Mouse (Mus musculus): ENCODE results near the gene Nalcn. TPM values are rescaled to one million over a fixed set of nuclear protein-coding genes. Genes with fewer than 3 reads are reported as not detected.
A peak's percentile ranks its signal among the peaks of the same experiment; 100 is the strongest.

The Nalcn gene
- polyA plus RNA-seq, 1 experiment: 15.7 TPM

GRCm38 (mm10) chr14:123312371-123312770, 314.6 kb downstream of the Nalcn start:
- no peak for DNase-seq (ENCODE audit: low read depth)
- TF ChIP-seq POLR2A (IDR thresholded peaks at IDR 0.05; ENCODE audit: borderline replicate concordance, extremely low read depth, insufficient read depth, insufficient read length, poor library complexity, severe bottlenecking) (no peak), CTCF (IDR thresholded peaks at IDR 0.05; ENCODE audit: borderline replicate concordance, extremely low read depth, insufficient read depth, insufficient read length) (no peak)

DNA sequence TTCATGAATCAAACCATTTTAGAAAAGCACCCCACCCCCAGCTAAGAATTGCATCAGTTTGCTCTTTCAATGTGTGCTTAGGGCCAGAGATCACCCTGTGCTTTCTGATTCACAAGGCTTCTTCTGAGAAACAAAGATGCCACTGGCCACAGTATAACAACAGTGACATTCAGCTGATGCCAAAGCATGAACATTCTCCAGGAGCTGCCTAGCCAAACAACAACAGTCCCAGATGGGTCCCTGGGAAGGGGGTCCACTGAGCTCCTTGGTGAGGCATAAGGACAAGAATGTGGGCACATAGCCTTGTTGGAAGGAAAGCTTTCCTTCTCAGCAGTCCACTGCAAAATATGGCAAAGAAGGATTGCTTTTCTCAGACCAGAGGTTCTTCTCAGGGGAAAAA, 330.9 kb downstream of the Nalcn start:
- TF ChIP-seq POLR2A (IDR thresholded peaks at IDR 0.05; ENCODE audit: borderline replicate concordance, extremely low read depth, insufficient read depth, insufficient read length, poor library complexity, severe bottlenecking): no peak
- TF ChIP-seq CTCF (IDR thresholded peaks at IDR 0.05; ENCODE audit: borderline replicate concordance, extremely low read depth, insufficient read depth, insufficient read length): no peak
- DNase-seq (ENCODE audit: low read depth): peak; percentile 13

DNA sequence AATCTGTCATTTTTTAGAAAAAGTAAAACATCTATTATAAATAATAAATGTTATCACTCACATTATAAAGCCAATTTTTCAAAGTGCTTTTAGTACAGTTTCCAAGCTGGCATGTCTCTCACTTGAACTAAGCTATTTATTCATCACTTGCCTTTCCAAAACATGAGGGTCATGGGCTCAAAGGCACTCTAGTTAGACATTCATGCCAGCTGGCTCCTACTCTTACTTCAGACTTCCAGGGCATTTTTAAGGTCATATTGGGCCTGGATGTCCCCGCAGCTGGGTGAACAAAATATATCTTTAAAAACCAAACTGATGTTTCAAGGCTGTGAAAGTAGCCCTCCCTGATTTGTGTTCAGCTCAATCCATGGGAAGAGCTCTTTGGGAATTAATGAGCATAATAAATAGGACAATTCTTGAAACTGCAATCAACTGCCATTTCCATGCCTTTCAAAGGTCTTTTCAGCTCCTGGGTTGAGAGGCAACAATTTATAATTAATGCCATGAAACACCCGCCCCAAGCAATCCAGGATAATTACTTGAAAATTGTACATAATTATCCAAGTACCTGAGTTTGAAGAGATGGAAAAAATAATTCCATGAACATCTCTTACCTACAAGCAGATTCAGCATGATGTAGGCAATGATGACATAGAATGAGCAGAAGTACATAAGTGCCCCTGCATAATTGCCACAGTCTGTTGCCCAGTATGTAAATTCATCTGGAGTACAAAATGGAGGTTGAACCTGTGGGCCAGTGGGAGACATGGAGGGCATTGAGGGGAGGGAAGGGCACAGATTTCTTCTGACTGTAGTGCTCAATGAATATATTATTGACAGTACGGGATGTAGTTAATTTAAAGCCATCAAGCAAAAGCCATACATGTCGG, 335.6 kb downstream of the Nalcn start:
- peak; percentile 68 for DNase-seq (ENCODE audit: low read depth)
- TF ChIP-seq POLR2A (IDR thresholded peaks at IDR 0.05; ENCODE audit: borderline replicate concordance, extremely low read depth, insufficient read depth, insufficient read length, poor library complexity, severe bottlenecking) (no peak), CTCF (IDR thresholded peaks at IDR 0.05; ENCODE audit: borderline replicate concordance, extremely low read depth, insufficient read depth, insufficient read length) (no peak)

- DNase-seq (ENCODE audit: low read depth): peak; percentile 68
- TF ChIP-seq CTCF (IDR thresholded peaks at IDR 0.05; ENCODE audit: borderline replicate concordance, extremely low read depth, insufficient read depth, insufficient read length) (no peak), POLR2A (IDR thresholded peaks at IDR 0.05; ENCODE audit: borderline replicate concordance, extremely low read depth, insufficient read depth, insufficient read length, poor library complexity, severe bottlenecking) (no peak)
Observed at GRCm38 (mm10) chr14:123282165-123282564, 344.8 kb downstream of the Nalcn start.

DNA sequence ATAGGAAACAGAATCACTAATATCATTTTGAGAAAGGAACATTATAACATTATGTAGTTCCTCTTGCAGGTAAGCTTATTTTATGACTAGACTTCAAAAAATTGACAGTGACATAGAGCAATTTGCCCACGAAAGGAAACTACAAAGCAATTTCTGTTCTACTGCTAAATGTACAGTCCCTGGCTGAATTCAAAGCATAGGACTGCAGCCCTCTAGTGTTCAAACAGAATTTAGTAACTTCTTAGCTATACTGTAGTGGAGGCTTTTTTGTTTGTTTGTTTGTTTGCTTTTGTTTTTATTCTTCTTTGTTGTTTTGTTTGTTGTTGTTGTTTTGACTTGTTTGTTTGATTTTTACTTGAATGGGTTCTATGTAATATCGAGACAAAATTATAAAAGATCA, 354.8 kb downstream of the Nalcn start:
- DNase-seq (ENCODE audit: low read depth): peak; percentile 55
- TF ChIP-seq POLR2A (IDR thresholded peaks at IDR 0.05; ENCODE audit: borderline replicate concordance, extremely low read depth, insufficient read depth, insufficient read length, poor library complexity, severe bottlenecking) (no peak), CTCF (IDR thresholded peaks at IDR 0.05; ENCODE audit: borderline replicate concordance, extremely low read depth, insufficient read depth, insufficient read length) (no peak)

GRCm38 (mm10) chr14:123240738-123241137, 386.2 kb downstream of the Nalcn start:
- no peak for TF ChIP-seq POLR2A (IDR thresholded peaks at IDR 0.05; ENCODE audit: borderline replicate concordance, extremely low read depth, insufficient read depth, insufficient read length, poor library complexity, severe bottlenecking)
- TF ChIP-seq CTCF (IDR thresholded peaks at IDR 0.05; ENCODE audit: borderline replicate concordance, extremely low read depth, insufficient read depth, insufficient read length): no peak
- DNase-seq (ENCODE audit: low read depth): no peak

GRCm38 (mm10) chr14:123239945-123240344, 387.0 kb downstream of the Nalcn start:
- TF ChIP-seq CTCF (IDR thresholded peaks at IDR 0.05; ENCODE audit: borderline replicate concordance, extremely low read depth, insufficient read depth, insufficient read length) (peak; percentile 43; the same call in 1 of the 2 replicates), POLR2A (IDR thresholded peaks at IDR 0.05; ENCODE audit: borderline replicate concordance, extremely low read depth, insufficient read depth, insufficient read length, poor library complexity, severe bottlenecking) (no peak)
- peak; percentile 86 for DNase-seq (ENCODE audit: low read depth)

DNA sequence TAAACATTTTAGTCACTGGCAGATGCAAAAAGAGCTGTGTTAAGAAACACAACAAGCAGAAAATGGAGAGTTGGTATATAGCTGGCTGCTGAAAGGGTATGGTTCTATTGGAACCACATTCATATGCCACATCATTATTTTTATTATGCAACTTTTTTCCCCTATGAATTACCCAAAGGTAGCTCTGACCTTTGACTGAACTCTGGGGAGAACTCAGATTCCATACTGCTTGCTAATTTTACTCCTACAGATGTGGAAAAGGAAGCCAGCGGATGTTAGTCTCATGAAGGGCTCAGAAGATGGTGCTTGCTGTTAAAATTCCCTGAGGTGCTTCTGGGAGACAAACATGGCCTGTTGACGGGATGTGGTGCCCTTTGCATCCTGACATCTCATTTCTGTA, 389.9 kb downstream of the Nalcn start:
- DNase-seq (ENCODE audit: low read depth): no peak
- no peak for TF ChIP-seq CTCF (IDR thresholded peaks at IDR 0.05; ENCODE audit: borderline replicate concordance, extremely low read depth, insufficient read depth, insufficient read length)
- TF ChIP-seq POLR2A (IDR thresholded peaks at IDR 0.05; ENCODE audit: borderline replicate concordance, extremely low read depth, insufficient read depth, insufficient read length, poor library complexity, severe bottlenecking): no peak

DNA sequence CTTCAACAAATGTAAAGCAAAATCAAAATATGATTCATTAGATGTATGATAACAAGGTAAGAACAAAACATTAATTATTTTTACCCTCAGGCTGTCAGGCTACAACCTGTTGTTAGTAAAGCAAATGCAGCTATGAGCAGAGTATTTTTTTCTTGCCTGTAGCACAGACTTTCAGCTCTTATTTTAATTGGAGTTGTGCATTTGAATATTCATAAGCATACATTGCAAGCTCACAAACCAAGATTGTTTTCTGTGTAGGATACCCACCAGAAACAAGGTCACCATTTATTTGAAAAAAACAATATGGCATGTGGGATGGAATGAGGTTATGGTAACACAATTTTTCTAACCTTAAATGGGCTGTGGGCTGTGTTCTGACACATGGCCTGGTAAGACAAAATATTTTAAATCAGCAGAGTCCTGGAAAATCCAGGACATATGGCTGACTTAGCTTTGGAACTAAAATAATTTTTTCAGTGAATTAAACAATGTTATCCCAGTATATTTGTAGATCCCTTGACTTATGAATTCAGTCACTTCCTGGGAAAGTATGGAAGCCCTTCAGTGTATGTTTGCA, 394.2 kb downstream of the Nalcn start:
- no peak for DNase-seq (ENCODE audit: low read depth)

More for the DNA sequence above, 394.2 kb downstream of the Nalcn start:
- TF ChIP-seq POLR2A (IDR thresholded peaks at IDR 0.05; ENCODE audit: borderline replicate concordance, extremely low read depth, insufficient read depth, insufficient read length, poor library complexity, severe bottlenecking) (no peak), CTCF (IDR thresholded peaks at IDR 0.05; ENCODE audit: borderline replicate concordance, extremely low read depth, insufficient read depth, insufficient read length) (no peak)

Other genes with a start within 250 kb of the Nalcn start
- 0.71 and 0.93 TPM in 2 replicates for gene Itgbl1, start 32.8 kb upstream of the Nalcn start, polyA plus RNA-seq (2012; rRNA removed)